Mouse (Mus musculus): ENCODE measurements around the gene Pcyt1a. TPM values are rescaled to one million over a fixed set of nuclear protein-coding genes. Genes with fewer than 3 reads are reported as not detected.
A peak's percentile ranks its signal among the peaks of the same experiment; 100 is the strongest.
"Not testable (repeated sequence)": the region's sequence is repeated elsewhere in the genome, so short reads cannot be mapped to it uniquely, and the experiment has no call there.

Gene Pcyt1a
- total RNA-seq, 1 experiment from 2014 or later: 75.3 TPM

- peak; percentile 96 to 99 for ATAC-seq (replicated peaks in 1 of 2; ENCODE audit: insufficient read depth in 1 of 2, low FRiP score in 2 of 2, low TSS enrichment in 1 of 2, low read depth in 1 of 2, poor library complexity in 2 of 2, severe bottlenecking in 2 of 2)
These were observed 10.9 kb upstream of the Pcyt1a start, which contains the start of gene Tctex1d2 for GRCm38 (mm10) chr16:32419517-32420483. Gene Tctex1d2, plus strand, starts transcription at chr16:32419702.

DNA sequence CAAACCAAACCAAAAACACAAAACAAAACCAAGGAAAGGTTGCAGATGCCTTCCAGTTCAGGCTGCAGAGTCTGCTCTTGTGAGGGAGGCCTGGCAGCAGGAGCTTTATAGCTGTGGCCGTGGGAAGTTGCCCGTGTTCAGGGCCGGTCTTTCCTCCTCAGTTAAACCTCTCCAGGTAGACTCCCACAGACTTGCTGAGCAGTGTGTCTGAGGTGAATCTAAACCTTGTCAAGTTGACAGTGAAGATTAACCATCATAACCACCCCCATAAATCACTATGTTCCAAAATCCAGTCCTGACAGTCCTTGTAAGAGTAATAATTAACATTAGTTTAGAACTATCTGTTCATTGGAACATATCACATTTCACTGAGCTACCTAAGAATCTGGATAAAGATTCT, 3.2 kb upstream of the Pcyt1a start:
- ATAC-seq (replicated peaks in 1 of 2; ENCODE audit: insufficient read depth in 1 of 2, low FRiP score in 2 of 2, low TSS enrichment in 1 of 2, low read depth in 1 of 2, poor library complexity in 2 of 2, severe bottlenecking in 2 of 2): no peak

DNA sequence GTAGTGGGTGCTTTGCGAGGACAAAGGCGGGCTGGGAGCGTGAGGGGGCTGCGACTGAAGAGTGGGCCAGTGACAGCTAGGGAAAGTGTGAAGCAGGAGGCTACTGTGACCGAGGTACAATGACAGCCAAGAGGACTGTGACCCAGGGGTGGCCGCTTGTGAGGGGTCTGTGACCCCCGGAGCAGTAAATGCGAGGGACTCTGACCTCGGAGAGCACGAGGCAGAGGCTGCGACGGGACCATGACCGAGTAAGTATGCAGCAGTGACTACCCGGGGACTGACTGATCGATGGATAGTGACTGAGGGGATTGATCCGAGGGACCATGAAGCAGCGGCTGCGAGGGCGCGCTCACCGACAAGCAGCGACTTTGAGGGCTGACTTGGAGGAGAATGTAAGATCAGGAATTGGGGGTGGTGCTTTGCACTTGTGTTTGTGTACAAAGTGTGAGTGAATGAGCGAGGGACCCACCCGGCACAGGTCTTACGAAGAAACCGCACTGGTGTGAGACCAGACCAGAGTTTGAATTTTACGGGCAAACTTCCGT, 398 bp downstream of the Pcyt1a start:
- ATAC-seq (replicated peaks in 1 of 2; ENCODE audit: insufficient read depth in 1 of 2, low FRiP score in 2 of 2, low TSS enrichment in 1 of 2, low read depth in 1 of 2, poor library complexity in 2 of 2, severe bottlenecking in 2 of 2): no peak; a peak in 1 of 4 replicates

- ATAC-seq (replicated peaks in 1 of 2; ENCODE audit: insufficient read depth in 1 of 2, low FRiP score in 2 of 2, low TSS enrichment in 1 of 2, low read depth in 1 of 2, poor library complexity in 2 of 2, severe bottlenecking in 2 of 2): no peak
These were observed 1.2 kb downstream of the Pcyt1a start for GRCm38 (mm10) chr16:32431926-32432325.

GRCm38 (mm10) chr16:32433138-32433537, 2.4 kb downstream of the Pcyt1a start:
- no peak for ATAC-seq (replicated peaks in 1 of 2; ENCODE audit: insufficient read depth in 1 of 2, low FRiP score in 2 of 2, low TSS enrichment in 1 of 2, low read depth in 1 of 2, poor library complexity in 2 of 2, severe bottlenecking in 2 of 2)

DNA sequence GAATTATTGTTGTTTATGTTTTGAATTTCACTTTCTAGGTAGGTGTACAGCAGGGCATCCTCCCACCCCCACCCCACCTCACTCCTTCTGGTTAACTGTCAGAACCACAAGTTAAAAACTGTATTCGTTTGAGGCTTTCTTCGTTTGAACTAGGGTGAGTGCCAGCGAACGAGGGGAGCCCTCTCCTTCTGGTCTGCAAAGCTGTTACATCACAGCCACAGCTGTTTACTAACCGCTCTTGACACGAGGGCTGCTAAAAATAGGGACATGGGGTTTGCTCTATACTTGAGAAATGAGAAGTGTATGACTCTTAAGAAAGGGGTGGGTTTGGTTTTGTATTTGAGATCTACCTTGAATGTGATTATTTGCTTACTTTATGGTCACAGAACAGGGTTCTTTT, 3.3 kb downstream of the Pcyt1a start:
- peak; percentile 82 to 83 for ATAC-seq (replicated peaks in 1 of 2; ENCODE audit: insufficient read depth in 1 of 2, low FRiP score in 2 of 2, low TSS enrichment in 1 of 2, low read depth in 1 of 2, poor library complexity in 2 of 2, severe bottlenecking in 2 of 2)

GRCm38 (mm10) chr16:32434691-32435090, 4.0 kb downstream of the Pcyt1a start:
- ATAC-seq (replicated peaks in 1 of 2; ENCODE audit: insufficient read depth in 1 of 2, low FRiP score in 2 of 2, low TSS enrichment in 1 of 2, low read depth in 1 of 2, poor library complexity in 2 of 2, severe bottlenecking in 2 of 2): no peak

- ATAC-seq (replicated peaks in 1 of 2; ENCODE audit: insufficient read depth in 1 of 2, low FRiP score in 2 of 2, low TSS enrichment in 1 of 2, low read depth in 1 of 2, poor library complexity in 2 of 2, severe bottlenecking in 2 of 2): no peak
These were observed 5.9 kb downstream of the Pcyt1a start for GRCm38 (mm10) chr16:32436657-32437056.

GRCm38 (mm10) chr16:32437266-32437665, 6.5 kb downstream of the Pcyt1a start:
- ATAC-seq (replicated peaks in 1 of 2; ENCODE audit: insufficient read depth in 1 of 2, low FRiP score in 2 of 2, low TSS enrichment in 1 of 2, low read depth in 1 of 2, poor library complexity in 2 of 2, severe bottlenecking in 2 of 2): no peak

DNA sequence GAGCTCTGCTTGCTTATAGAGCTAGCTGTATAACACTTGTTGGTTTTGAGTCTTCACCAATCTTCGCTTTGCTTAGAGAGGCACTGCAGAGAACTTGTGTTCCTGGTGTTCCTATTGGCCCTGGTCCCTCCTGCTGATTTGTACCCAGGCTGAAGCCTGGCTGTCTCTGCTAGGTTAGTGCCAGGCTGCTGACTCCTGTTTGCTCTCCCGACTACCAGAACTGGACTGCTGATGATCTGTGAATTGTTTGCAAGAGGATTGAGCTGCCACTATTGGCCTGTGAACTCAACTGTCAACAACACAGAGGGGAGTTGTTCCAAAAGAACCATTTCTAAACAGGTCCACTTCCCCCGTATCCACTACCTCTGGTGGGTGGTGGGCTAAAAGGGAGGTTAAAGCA, 10.7 kb downstream of the Pcyt1a start:
- no peak for ATAC-seq (replicated peaks in 1 of 2; ENCODE audit: insufficient read depth in 1 of 2, low FRiP score in 2 of 2, low TSS enrichment in 1 of 2, low read depth in 1 of 2, poor library complexity in 2 of 2, severe bottlenecking in 2 of 2)

DNA sequence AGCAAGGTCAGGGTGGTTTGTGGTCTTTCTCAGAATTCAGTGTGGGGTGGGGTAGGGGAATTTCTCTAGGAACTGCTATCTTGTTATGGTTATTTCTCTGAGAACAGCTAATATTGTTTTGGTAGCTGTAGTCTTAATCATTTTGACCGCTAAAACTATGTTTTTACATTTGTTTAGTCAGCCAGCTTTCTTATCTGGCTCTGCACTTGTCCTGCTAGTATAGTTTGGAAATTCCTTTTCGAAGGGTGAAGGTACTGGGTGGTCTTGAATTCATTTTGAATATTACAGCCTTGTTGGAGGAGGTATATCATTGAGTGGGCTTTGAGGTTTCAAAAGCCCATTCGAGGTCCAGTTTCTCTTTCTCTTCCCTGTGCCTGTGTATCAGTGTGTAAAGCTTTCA, 13.9 kb downstream of the Pcyt1a start:
- not testable (repeated sequence) for ATAC-seq (replicated peaks in 1 of 2; ENCODE audit: insufficient read depth in 1 of 2, low FRiP score in 2 of 2, low TSS enrichment in 1 of 2, low read depth in 1 of 2, poor library complexity in 2 of 2, severe bottlenecking in 2 of 2)

GRCm38 (mm10) chr16:32445558-32445957, 14.8 kb downstream of the Pcyt1a start:
- ATAC-seq (replicated peaks in 1 of 2; ENCODE audit: insufficient read depth in 1 of 2, low FRiP score in 2 of 2, low TSS enrichment in 1 of 2, low read depth in 1 of 2, poor library complexity in 2 of 2, severe bottlenecking in 2 of 2): no peak

- no peak for ATAC-seq (replicated peaks in 1 of 2; ENCODE audit: insufficient read depth in 1 of 2, low FRiP score in 2 of 2, low TSS enrichment in 1 of 2, low read depth in 1 of 2, poor library complexity in 2 of 2, severe bottlenecking in 2 of 2)
These were observed 15.9 kb downstream of the Pcyt1a start for GRCm38 (mm10) chr16:32446563-32447138.

GRCm38 (mm10) chr16:32449665-32450064, 18.9 kb downstream of the Pcyt1a start:
- no peak for ATAC-seq (replicated peaks in 1 of 2; ENCODE audit: insufficient read depth in 1 of 2, low FRiP score in 2 of 2, low TSS enrichment in 1 of 2, low read depth in 1 of 2, poor library complexity in 2 of 2, severe bottlenecking in 2 of 2)

DNA sequence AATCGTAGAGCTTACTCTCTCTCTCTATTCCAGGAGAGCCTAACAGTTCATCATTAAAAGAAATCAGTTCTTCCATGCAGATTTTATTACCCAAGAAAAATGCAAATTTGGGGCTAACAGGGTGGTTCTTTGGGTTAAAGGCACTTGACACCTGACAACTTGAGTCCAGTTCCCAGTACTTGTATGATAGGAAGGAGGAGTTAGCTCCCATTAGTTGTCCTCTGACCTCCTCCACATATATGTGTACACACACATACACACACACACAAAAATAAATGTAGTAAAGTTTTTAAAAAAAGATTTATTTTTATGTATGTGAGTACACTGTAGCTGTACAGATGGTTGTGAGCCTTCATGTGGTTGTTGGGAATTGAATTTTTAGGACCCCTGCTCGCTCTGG, 19.4 kb downstream of the Pcyt1a start:
- ATAC-seq (replicated peaks in 1 of 2; ENCODE audit: insufficient read depth in 1 of 2, low FRiP score in 2 of 2, low TSS enrichment in 1 of 2, low read depth in 1 of 2, poor library complexity in 2 of 2, severe bottlenecking in 2 of 2): no peak

DNA sequence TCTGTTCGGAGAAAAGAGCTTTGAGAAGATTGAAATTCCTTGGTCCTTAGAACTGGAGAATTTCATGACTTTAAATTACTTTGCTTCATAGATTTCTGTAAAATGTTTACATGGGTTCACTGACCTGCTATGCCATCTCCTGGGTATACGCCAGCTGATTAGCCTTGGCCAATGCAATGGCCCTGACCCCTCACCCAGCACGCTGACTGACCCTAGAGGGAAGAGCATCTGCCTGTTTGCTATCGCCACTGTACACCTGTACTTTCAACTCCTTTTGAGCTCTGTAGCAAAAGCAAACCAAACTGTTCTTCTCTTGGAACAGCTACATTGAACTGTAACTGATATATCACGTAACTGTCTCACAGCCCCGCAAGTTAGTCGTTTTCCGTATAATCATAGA, 22.4 kb downstream of the Pcyt1a start:
- no peak for ATAC-seq (replicated peaks in 1 of 2; ENCODE audit: insufficient read depth in 1 of 2, low FRiP score in 2 of 2, low TSS enrichment in 1 of 2, low read depth in 1 of 2, poor library complexity in 2 of 2, severe bottlenecking in 2 of 2)

- ATAC-seq (replicated peaks in 1 of 2; ENCODE audit: insufficient read depth in 1 of 2, low FRiP score in 2 of 2, low TSS enrichment in 1 of 2, low read depth in 1 of 2, poor library complexity in 2 of 2, severe bottlenecking in 2 of 2): no peak
These were observed 23.9 kb downstream of the Pcyt1a start for GRCm38 (mm10) chr16:32454646-32455045.

- ATAC-seq (replicated peaks in 1 of 2; ENCODE audit: insufficient read depth in 1 of 2, low FRiP score in 2 of 2, low TSS enrichment in 1 of 2, low read depth in 1 of 2, poor library complexity in 2 of 2, severe bottlenecking in 2 of 2): no peak
These were observed 25.4 kb downstream of the Pcyt1a start for GRCm38 (mm10) chr16:32456086-32456485.
